Mouse (Mus musculus) kidney, postnatal 14 days (tissue): ENCODE results near the gene Castor1.

Source experiments
- DNase-seq: peaks from one replicate; pipeline ENCODE4 v3.0.0; 2022; ENCODE audit warnings: mixed read lengths

The Castor1 gene

DNA sequence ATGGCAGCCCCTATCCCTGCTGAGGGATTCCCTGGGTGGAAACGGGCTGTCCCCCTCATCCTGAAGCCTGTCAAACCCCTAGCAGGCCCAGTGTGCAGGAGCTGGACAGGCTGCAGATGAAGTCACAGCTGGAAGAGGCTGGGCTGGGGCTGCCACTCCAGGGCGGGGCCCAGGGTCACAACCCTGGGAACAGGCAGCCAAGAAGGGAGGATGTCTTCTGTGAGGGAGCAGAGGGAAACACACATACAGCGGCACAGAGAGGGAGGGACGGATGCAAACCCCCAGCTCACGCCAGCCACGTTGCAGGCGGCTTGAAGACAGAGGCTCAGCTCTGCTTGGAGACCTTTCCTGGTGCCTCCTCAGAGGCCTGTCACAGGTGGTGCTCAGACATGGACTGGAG is 46.0 kb downstream of the Castor1 start:
- peak; percentile 43 for DNase-seq

DNA sequence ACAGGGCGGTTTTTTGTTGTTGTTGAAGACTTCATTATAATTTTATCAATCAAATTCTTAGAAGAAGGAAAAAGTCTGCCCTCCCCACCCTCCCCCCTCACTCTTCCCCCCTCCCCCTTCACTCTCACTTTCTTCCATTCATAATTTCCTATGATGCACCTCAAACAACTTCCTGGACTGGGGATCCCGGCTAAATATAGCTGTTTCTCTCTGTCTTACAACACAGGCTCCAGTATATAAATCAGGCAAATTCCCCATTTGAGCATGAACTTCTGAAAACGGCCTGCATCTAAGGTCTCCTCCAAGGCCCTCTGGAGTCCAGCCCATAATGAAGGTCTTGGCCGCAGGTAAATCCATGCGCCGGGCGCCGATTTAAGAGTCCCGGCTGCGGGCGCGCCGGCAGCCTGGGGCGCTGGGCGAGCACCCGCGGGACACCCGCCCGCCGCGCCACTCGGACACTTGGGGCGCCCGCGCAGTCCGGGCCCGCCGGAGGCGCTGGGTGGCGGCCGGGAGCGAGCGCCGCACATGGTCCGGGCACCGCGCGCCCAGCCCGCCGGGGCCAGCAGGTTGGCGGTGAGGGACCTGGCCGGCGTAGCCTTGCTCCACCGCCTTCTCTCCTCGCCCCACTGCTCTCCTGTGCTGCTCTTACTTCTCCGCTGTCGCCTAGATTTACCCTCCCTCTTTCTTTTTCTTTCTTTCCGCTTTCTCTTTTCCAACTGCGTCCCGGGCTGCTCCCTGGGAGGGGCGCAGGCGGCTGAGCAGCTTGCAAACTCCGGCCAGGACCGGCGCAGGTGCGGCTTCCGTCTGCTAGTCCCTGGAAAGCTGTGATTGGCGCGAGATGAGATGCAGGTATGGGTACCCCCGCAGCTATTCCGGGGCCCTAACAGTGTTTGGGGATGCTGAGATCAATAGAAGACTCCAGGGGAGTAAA is 48.5 kb downstream of the Castor1 start:
- peak; percentile 78 for DNase-seq

- no peak for DNase-seq
Measured at GRCm38 (mm10) chr11:4267202-4267578, 49.2 kb downstream of the Castor1 start.

GRCm38 (mm10) chr11:4268500-4268899 is 50.5 kb downstream of the Castor1 start:
- DNase-seq: no peak

DNA sequence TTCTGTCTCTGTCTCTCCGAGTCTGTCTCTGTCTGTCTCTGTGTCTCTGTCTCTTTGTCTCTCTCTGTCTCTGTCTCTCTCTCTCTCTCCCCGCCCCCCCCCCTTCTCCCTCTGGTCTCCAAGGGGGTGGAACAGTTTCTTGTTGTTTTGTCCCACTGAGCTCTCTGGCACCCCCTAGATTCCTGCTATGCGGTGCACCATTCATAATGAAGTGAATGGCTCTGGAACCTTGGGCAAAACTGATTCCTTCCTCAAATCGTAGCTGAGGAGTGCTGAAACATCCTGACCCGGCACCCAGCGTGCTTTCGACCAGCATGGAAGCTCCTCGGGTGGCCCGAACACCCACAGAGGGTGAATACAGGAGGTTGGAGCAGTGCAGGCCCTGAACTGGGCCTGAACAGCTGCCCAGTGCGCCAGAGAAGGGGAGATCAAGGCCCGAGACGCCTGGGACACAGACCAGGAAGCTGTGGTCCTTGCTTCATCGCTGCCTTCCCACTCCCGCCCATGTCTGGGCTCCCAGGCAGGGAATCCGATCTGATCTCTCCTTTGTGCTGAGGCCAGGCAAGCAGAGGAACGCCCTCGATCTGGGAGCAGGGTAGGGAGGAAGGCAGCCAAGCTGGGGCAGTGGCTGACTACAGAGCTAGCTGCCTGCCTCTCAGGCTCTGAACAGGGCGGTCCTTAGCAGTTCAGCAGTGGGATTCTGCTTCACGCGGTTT is 52.9 kb downstream of the Castor1 start:
- DNase-seq: no peak

DNA sequence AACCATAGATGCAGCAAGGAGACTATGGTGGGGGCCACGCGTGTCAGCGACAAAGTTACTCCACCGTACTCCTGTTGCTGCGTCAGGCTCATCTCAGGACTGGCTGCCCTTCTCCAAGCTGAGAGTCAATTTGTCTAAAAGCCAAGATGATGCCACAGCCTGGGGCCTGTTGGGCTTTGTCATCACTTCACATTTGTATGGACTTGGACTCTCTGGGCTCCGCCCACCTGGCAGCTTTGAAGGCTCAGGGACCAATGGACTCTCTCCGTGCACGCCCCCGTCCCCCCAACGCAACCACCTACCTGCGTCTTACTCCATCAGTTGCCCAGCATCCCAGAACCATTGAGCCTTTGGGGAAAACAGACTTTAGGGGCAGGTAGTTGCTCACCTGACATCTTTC is 53.5 kb downstream of the Castor1 start:
- DNase-seq: no peak
